ENCODE assay signal across 8 mouse cellular contexts in genomic region chr16:91689791-91690190, GRCm38 (mm10). TPM values are rescaled to one million over a fixed set of nuclear protein-coding genes. Genes with fewer than 3 reads are reported as not detected.
A peak's percentile ranks its signal among the peaks of the same experiment; 100 is the strongest.
DNase-seq lines count a peak whose midpoint lies in the region; ATAC-seq and TF ChIP-seq lines count a peak whose summit lies in the region.
"Had no signal": no experiment of that assay in that cellular context is flagged by ENCODE, and none has a peak within 500 bp of the region (broad histone marks: within the 10 kb centered on the region; RNA-seq: fewer than 3 reads in every experiment).

No protein-coding gene starts in this region.

- H3K4me1 ChIP-seq in forebrain, embryonic 14.5 days (ENCODE audit: control insufficient read depth, insufficient read depth, low read length), result peaks cover 8% of the 10 kb centered on the region
- H3K4me1 ChIP-seq in midbrain, embryonic 14.5 days (ENCODE audit: control insufficient read depth, insufficient read depth, low read length), result 0 out of 2 replicates have a peak, but pooled peaks cover 12% of the 10 kb centered on the region

- TF ChIP-seq CTCF in left cerebral cortex, adult 2 months (IDR thresholded peaks at IDR 0.05), result no peak
- TF ChIP-seq CTCF in brain, embryonic 14.5 days (IDR thresholded peaks at IDR 0.05; ENCODE audit: borderline replicate concordance, extremely low read depth, insufficient read depth, insufficient read length), result no peak

- peak overlapping the region; percentile 26; the same call in 1 of the 2 replicates for H3K4me2 ChIP-seq in forebrain, embryonic 14.5 days (ENCODE audit: low read length)
- peak overlapping the region; percentile 80 for H3K4me2 ChIP-seq in midbrain, embryonic 14.5 days (ENCODE audit: low read length)

- H3K4me3 ChIP-seq in left cerebral cortex, adult 2 months, result no peak overlapping the region; the same call in 1 of the 2 replicates
- H3K4me3 ChIP-seq in forebrain, embryonic 14.5 days (ENCODE audit: low read depth, low read length), result no peak overlapping the region
- 0 out of 2 replicates have a peak overlapping the region, but pooled peaks have one; percentile 91 for H3K4me3 ChIP-seq in midbrain, embryonic 14.5 days (replicated peaks; ENCODE audit: low read depth, low read length)

- no peaks in the 10 kb centered on the region for H3K27me3 ChIP-seq in forebrain, embryonic 14.5 days (replicated peaks; ENCODE audit: control insufficient read depth, insufficient read depth, low read length)
- no peaks in the 10 kb centered on the region for H3K27me3 ChIP-seq in midbrain, embryonic 14.5 days (ENCODE audit: control insufficient read depth, insufficient read depth, low read length)

- 0 out of 2 replicates have a peak overlapping the region, but pooled peaks have one; percentile 3 for H3K27ac ChIP-seq in left cerebral cortex, adult 2 months
- no peak overlapping the region for H3K27ac ChIP-seq in forebrain, embryonic 14.5 days (ENCODE audit: low read depth, low read length)
- H3K27ac ChIP-seq in midbrain, embryonic 14.5 days (replicated peaks; ENCODE audit: low read depth, low read length), result no peak overlapping the region

- no peaks in the 10 kb centered on the region for H3K9me3 ChIP-seq in forebrain, embryonic 14.5 days (replicated peaks; ENCODE audit: control insufficient read depth, low read length)
- no peaks in the 10 kb centered on the region for H3K9me3 ChIP-seq in midbrain, embryonic 14.5 days (ENCODE audit: control insufficient read depth, low read length)

- H3K36me3 ChIP-seq in forebrain, embryonic 14.5 days (ENCODE audit: control insufficient read depth, insufficient read depth, low read length), result peaks cover 17% of the 10 kb centered on the region
- H3K36me3 ChIP-seq in midbrain, embryonic 14.5 days (ENCODE audit: control insufficient read depth, insufficient read depth, low read length), result peaks cover 28% of the 10 kb centered on the region

- 41% methylated on average over 7 of the region's 7 CpGs for WGBS in forebrain, embryonic 14.5 days
- WGBS in midbrain, embryonic 14.5 days, result 41% methylated on average over 7 of the region's 7 CpGs

- H3K9ac ChIP-seq in forebrain, embryonic 14.5 days (ENCODE audit: low read length), result peak overlapping the region; percentile 40; the same call in 1 of the 2 replicates
- 0 out of 2 replicates have a peak overlapping the region, but pooled peaks have one; percentile 36 for H3K9ac ChIP-seq in midbrain, embryonic 14.5 days (replicated peaks; ENCODE audit: low read length)

- no peak for DNase-seq in left cerebral cortex, adult 2 months (ENCODE audit: extremely low spot score in 1 of 2, low spot score in 2 of 2)
- DNase-seq in left cerebral cortex, adult 18-20 months (ENCODE audit: low spot score in 2 of 2), result no peak
- peak; percentile 2 for DNase-seq in brain, embryonic 14.5 days (ENCODE audit: low read depth)
- no peak for DNase-seq in forebrain, embryonic 14.5 days (ENCODE audit: low spot score)
- DNase-seq in midbrain, embryonic 14.5 days, result no peak
- no peak for DNase-seq in cerebellum, adult 9-10 months
- DNase-seq in adrenal gland, adult (ENCODE audit: inconsistent age in 2 of 2, low spot score in 1 of 2), result no peak
- DNase-seq: adrenal gland, adult 2 months had no signal

- ATAC-seq in forebrain, embryonic 14.5 days, result no peak
- ATAC-seq in midbrain, embryonic 14.5 days (ENCODE audit: low FRiP score, low TSS enrichment), result no peak

- intact Hi-C loops in left cerebral cortex, adult 2 months (cut with DNase I), result loop anchor here (5.0 kb wide), 1 partner anchor 37 kb away; no protein-coding TSS in a partner anchor

- TF ChIP-seq POLR2A in brain, embryonic 14.5 days (IDR thresholded peaks at IDR 0.05; ENCODE audit: borderline replicate concordance, extremely low read depth, insufficient read depth, insufficient read length, poor library complexity, severe bottlenecking), result no peak

RNA-seq across cellular contexts. Expression of gene Donson, which starts 1.2 kb away (rescaled TPM):
- 10 to 100 TPM; 23.8 to 28.9 TPM for total RNA-seq in left cerebral cortex, adult 2 months (2021)
- 10 to 100 TPM; 20.1 to 20.5 TPM for total RNA-seq in left cerebral cortex, adult 18-20 months (2021)
- polyA plus RNA-seq in brain, embryonic 14.5 days (2012; rRNA removed), result 36.4 and 45.3 TPM in 2 replicates
- polyA plus RNA-seq in forebrain, embryonic 14.5 days (2014; fragmentation: Nextera tagmentation; extraction: Ambion mirVana), result 15.3 and 19.9 TPM in 2 replicates
- polyA plus RNA-seq in midbrain, embryonic 14.5 days (2014; fragmentation: Nextera tagmentation; extraction: Ambion mirVana), result 22.2 and 24.7 TPM in 2 replicates

RNA-seq across cellular contexts. Expression of gene Cryzl1, which starts 39.0 kb away (rescaled TPM):
- total RNA-seq in left cerebral cortex, adult 2 months (2021), result 100 to 1,000 TPM; 107 to 108 TPM
- total RNA-seq in left cerebral cortex, adult 18-20 months (2021), result 100 to 1,000 TPM; 106 to 110 TPM
- 72.1 and 92.2 TPM in 2 replicates for polyA plus RNA-seq in brain, embryonic 14.5 days (2012; rRNA removed)
- 104 and 119 TPM in 2 replicates for polyA plus RNA-seq in forebrain, embryonic 14.5 days (2014; fragmentation: Nextera tagmentation; extraction: Ambion mirVana)
- polyA plus RNA-seq in midbrain, embryonic 14.5 days (2014; fragmentation: Nextera tagmentation; extraction: Ambion mirVana), result 113 and 135 TPM in 2 replicates

RNA-seq across cellular contexts. Expression of gene Itsn1, which starts 39.3 kb away (rescaled TPM):
- 100 to 1,000 TPM; 133 to 156 TPM for total RNA-seq in left cerebral cortex, adult 2 months (2021)
- 100 to 1,000 TPM; 127 to 135 TPM for total RNA-seq in left cerebral cortex, adult 18-20 months (2021)
- 62.2 and 82.6 TPM in 2 replicates for polyA plus RNA-seq in brain, embryonic 14.5 days (2012; rRNA removed)
- 54.2 and 63.7 TPM in 2 replicates for polyA plus RNA-seq in forebrain, embryonic 14.5 days (2014; fragmentation: Nextera tagmentation; extraction: Ambion mirVana)
- 57.8 and 67.5 TPM in 2 replicates for polyA plus RNA-seq in midbrain, embryonic 14.5 days (2014; fragmentation: Nextera tagmentation; extraction: Ambion mirVana)

RNA-seq across cellular contexts. Expression of gene Son, which starts 42.5 kb away (rescaled TPM):
- 100 to 1,000 TPM; 221 to 228 TPM for total RNA-seq in left cerebral cortex, adult 2 months (2021)
- total RNA-seq in left cerebral cortex, adult 18-20 months (2021), result 100 to 1,000 TPM; 202 to 210 TPM
- 331 and 353 TPM in 2 replicates for polyA plus RNA-seq in brain, embryonic 14.5 days (2012; rRNA removed)
- 126 and 131 TPM in 2 replicates for polyA plus RNA-seq in forebrain, embryonic 14.5 days (2014; fragmentation: Nextera tagmentation; extraction: Ambion mirVana)
- polyA plus RNA-seq in midbrain, embryonic 14.5 days (2014; fragmentation: Nextera tagmentation; extraction: Ambion mirVana), result 172 and 175 TPM in 2 replicates

RNA-seq across cellular contexts. Expression of gene Gart, which starts 43.0 kb away (rescaled TPM):
- total RNA-seq in left cerebral cortex, adult 2 months (2021), result 10 to 100 TPM; 48.4 to 52.8 TPM
- total RNA-seq in left cerebral cortex, adult 18-20 months (2021), result 10 to 100 TPM; 53.0 TPM
- polyA plus RNA-seq in brain, embryonic 14.5 days (2012; rRNA removed), result 42.7 and 46.1 TPM in 2 replicates
- polyA plus RNA-seq in forebrain, embryonic 14.5 days (2014; fragmentation: Nextera tagmentation; extraction: Ambion mirVana), result 64.9 and 66.7 TPM in 2 replicates
- 42.8 and 64.2 TPM in 2 replicates for polyA plus RNA-seq in midbrain, embryonic 14.5 days (2014; fragmentation: Nextera tagmentation; extraction: Ambion mirVana)
